Mouse (Mus musculus) liver, adult 2 months (tissue): ENCODE measurements around the gene Hs3st2.

Experiments used
- CTCF ChIP-seq: fragments of 200-500 bp; IDR thresholded peaks from 2 replicates; pipeline ENCODE4 v1.5.1; 2011; ENCODE audit warnings: low read depth, low read length, control low read depth
- POLR2A ChIP-seq: fragments of 200-500 bp; IDR thresholded peaks from 2 replicates; pipeline ENCODE4 v1.6.1; 2011; ENCODE audit warnings: low read length, control low read depth; ENCODE audit not compliant: insufficient read depth; ENCODE audit errors: extremely low read depth

DNA sequence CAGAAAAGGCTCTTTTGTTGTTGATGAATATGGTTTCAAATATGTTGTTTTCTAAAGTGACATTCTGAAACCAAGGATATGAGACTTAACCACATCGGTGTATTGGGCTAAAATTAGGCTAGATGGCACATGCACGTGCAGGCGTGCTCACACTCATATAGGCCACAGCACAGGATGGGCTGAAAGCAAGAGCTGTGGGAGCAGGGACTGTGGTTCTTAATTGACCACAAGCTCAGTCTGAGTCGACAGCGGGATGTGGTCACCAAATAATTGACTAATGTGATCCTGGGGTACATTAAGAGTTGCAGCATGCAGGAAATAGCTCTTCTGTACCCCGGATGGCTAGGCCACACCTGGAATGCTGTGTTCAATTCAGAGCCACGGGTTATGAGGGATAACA lies 26.1 kb upstream of the Hs3st2 start:
- TF ChIP-seq CTCF (no peak), POLR2A (no peak)
